Mouse (Mus musculus) kidney, embryonic 15.5 days (tissue): Measurements from ENCODE around the gene Npcd. TPM values are rescaled to one million over a fixed set of nuclear protein-coding genes. Genes with fewer than 3 reads are reported as not detected.
A peak's percentile ranks its signal among the peaks of the same experiment; 100 is the strongest.

ENCODE experiments used
- ATAC-seq: fragments of 200-750 bp; cut with Nextera tagmentation; replicated peaks from 2 replicates; pipeline ENCODE4 v1.8.0; 2017; ENCODE audit warnings: moderate TSS enrichment; ENCODE audit not compliant: low FRiP score
- H3K27ac ChIP-seq: fragments of 300-500 bp; sonication (generic); 2 replicates; pipeline ENCODE4 v1.5.1; 2015; ENCODE audit warnings: mild to moderate bottlenecking, inconsistent platforms
- H3K27me3 ChIP-seq: fragments of 300-500 bp; sonication (generic); 2 replicates; pipeline ENCODE4 v1.6.1; 2015; ENCODE audit warnings: inconsistent platforms
- H3K36me3 ChIP-seq: fragments of 300-500 bp; sonication (generic); 2 replicates; pipeline ENCODE4 v1.6.1; 2015; ENCODE audit warnings: inconsistent platforms
- H3K4me1 ChIP-seq: fragments of 300-500 bp; sonication (generic); 2 replicates; pipeline ENCODE4 v1.6.1; 2015; ENCODE audit warnings: inconsistent platforms
- H3K4me2 ChIP-seq: fragments of 300-500 bp; sonication (generic); 2 replicates; pipeline ENCODE4 v1.6.1; 2015; ENCODE audit warnings: moderate library complexity, mild to moderate bottlenecking, inconsistent platforms
- H3K4me3 ChIP-seq: fragments of 300-500 bp; sonication (generic); replicated peaks from 2 replicates; pipeline ENCODE4 v1.5.1; 2015; ENCODE audit warnings: mild to moderate bottlenecking, inconsistent platforms
- H3K9ac ChIP-seq: fragments of 300-500 bp; sonication (generic); 2 replicates; pipeline ENCODE4 v1.6.1; 2015; ENCODE audit warnings: mild to moderate bottlenecking, inconsistent platforms
- H3K9me3 ChIP-seq: fragments of 300-500 bp; sonication (generic); replicated peaks from 2 replicates; pipeline ENCODE4 v1.6.1; 2016; ENCODE audit warnings: inconsistent platforms
- WGBS: fragments of 180-500 bp; shearing (Covaris S2); methylation state at CpG from one replicate; pipeline ENCODE4 v1.1.7; 2015; ENCODE audit warnings: mixed read lengths; 5-methylcytosine and 5-hydroxymethylcytosine counted together
- polyA plus RNA-seq: library from polyadenylated mRNA; unstranded; fragments of >200 nt; fragmentation: Nextera tagmentation; extraction: Ambion mirVana; gene quantifications from 2 replicates; pipeline ENCODE4 v1.2.1, GENCODE M21; 2015

Gene Npcd
- polyA plus RNA-seq, 1 experiment from 2014 or later, result not detected

DNA sequence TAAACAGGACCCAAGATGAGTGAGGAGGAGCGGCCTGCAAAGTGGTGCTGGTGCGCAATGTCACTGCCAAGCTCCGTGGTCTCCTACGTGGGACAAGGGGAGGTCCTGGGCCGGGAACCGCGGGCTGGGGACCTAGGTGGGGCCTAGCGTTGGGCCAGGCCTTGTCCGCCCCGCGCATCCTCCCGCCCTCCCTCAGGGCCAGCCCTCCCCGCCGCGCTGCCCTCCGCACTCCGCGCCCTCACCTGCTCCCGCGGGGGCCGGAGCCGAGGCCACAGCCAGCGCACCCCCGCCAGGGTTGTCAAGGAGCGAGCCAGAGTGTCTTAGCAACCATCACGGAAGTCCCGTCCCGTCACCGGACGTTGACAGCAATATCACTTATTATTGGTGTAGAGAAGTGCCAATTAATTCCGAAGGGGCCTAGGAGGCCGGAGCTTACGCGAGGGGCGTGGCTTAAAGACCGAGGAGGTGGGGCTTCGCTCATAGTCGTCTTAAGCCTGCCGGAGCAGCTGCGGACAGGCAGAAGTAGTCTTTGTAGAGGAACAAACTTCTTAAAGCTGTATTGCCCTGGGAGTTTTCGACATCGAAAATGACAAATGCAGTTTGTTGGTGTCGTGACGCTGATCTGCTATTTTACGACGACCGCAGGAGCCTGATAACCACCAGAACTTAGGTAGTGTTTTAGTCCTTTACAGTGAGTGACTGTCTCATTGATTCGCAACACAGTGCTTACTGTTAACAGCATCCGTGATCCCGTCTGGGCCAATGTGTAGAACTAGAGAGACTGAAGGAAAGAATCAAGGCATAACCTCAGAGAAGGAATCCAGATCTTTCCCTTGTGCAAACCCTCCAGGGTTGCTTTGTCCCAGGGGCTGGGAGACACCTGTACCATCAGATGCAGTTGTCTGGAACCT is 59.7 kb downstream of the Npcd start:
- no peaks in the 10 kb centered on the region for H3K27me3 ChIP-seq
- H3K27ac ChIP-seq, result peak overlapping the region; percentile 82
- peak overlapping the region; percentile 73 for H3K9ac ChIP-seq
- H3K4me2 ChIP-seq, result peak overlapping the region; percentile 73
- ATAC-seq, result peak; percentile 99
- no peaks in the 10 kb centered on the region for H3K9me3 ChIP-seq
- H3K4me3 ChIP-seq, result peak overlapping the region; percentile 81
- no peaks in the 10 kb centered on the region for H3K36me3 ChIP-seq
- WGBS, result under 1% methylated on average over 50 of the region's 50 CpGs
- peaks cover 30% of the 10 kb centered on the region for H3K4me1 ChIP-seq

- H3K4me3 ChIP-seq, result no peak overlapping the region
- no peak overlapping the region for H3K4me2 ChIP-seq
- no peak for ATAC-seq
- no peaks in the 10 kb centered on the region for H3K36me3 ChIP-seq
- H3K4me1 ChIP-seq, result peaks cover 45% of the 10 kb centered on the region
- H3K9ac ChIP-seq, result no peak overlapping the region
- H3K27me3 ChIP-seq, result no peaks in the 10 kb centered on the region
- H3K9me3 ChIP-seq, result no peaks in the 10 kb centered on the region
- H3K27ac ChIP-seq, result no peak overlapping the region
- WGBS, result 40% methylated on average over 21 of the region's 21 CpGs
Observed at GRCm38 (mm10) chr15:79770629-79771240, 63.3 kb downstream of the Npcd start.

DNA sequence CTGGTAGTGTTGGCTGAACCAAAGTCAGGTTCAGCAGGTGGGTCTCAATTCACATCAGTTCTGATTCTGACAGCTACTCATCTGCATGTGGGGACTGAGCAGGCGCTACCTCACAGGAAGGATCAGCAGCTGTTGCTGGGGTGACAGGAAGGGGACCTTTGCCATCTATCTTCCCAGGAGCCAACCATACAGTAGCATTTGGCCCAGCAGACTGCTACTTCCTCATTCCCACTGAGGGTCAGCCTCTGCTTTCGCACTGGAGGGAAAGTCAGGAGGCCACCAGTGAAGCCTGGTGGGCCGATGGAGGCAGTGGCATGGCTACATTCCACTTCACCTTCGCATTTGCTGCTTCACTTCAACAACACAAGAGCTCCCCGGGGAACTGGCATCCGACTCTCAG is 65.7 kb downstream of the Npcd start:
- ATAC-seq, result no peak
- Histone ChIP-seq H3K4me2 (no peak overlapping the region), H3K27ac (no peak overlapping the region), H3K9ac (no peak overlapping the region), H3K27me3 (no peaks in the 10 kb centered on the region), H3K4me3 (no peak overlapping the region), H3K36me3 (peaks cover 16% of the 10 kb centered on the region), H3K9me3 (no peaks in the 10 kb centered on the region), H3K4me1 (peaks cover 38% of the 10 kb centered on the region)
- 58% methylated on average over 6 of the region's 6 CpGs for WGBS

DNA sequence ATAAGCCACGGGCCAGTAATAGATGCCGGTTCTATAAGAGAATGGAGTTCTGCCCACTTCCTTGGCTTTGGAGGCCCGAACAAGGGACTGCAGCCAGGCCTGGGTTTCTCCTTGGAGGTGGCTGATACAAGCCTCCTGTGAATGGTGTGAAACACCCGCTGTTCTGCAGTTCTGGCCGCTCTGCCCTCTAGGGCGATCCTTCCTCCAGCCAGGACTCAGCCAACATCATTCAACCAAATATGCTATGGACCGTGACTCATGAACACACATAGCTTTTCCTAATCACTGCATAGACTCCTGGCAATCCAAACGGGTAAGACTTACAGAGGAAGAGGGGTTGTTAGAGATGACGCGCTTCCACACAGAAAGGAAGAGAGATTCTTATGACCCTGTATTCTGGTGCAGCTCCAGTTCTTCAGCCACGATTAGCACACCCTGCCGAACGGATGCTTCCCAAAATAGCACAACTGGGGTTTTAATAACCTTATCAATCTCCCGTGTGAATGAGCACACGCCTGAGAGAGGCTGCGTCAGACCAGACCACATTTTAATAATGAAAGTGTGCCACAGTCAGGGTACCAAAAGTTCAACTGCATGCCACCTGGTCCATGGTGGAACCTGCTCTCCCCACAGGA is 66.6 kb downstream of the Npcd start:
- H3K36me3 ChIP-seq, result peaks cover 24% of the 10 kb centered on the region
- H3K9me3 ChIP-seq, result no peaks in the 10 kb centered on the region
- 83% methylated on average over 16 of the region's 16 CpGs for WGBS
- H3K4me2 ChIP-seq, result no peak overlapping the region
- H3K4me3 ChIP-seq, result no peak overlapping the region
- H3K27ac ChIP-seq, result no peak overlapping the region
- no peaks in the 10 kb centered on the region for H3K27me3 ChIP-seq
- H3K4me1 ChIP-seq, result peaks cover 30% of the 10 kb centered on the region
- no peak for ATAC-seq
- no peak overlapping the region for H3K9ac ChIP-seq

- H3K4me3 ChIP-seq, result no peak overlapping the region
- H3K9ac ChIP-seq, result no peak overlapping the region
- H3K27ac ChIP-seq, result no peak overlapping the region
- H3K36me3 ChIP-seq, result peaks cover 32% of the 10 kb centered on the region
- no peaks in the 10 kb centered on the region for H3K9me3 ChIP-seq
- peaks cover 30% of the 10 kb centered on the region for H3K4me1 ChIP-seq
- H3K4me2 ChIP-seq, result no peak overlapping the region
- ATAC-seq, result no peak
- WGBS, result 88% methylated on average over 10 of the region's 10 CpGs
- no peaks in the 10 kb centered on the region for H3K27me3 ChIP-seq
Observed at GRCm38 (mm10) chr15:79766586-79767071, 67.4 kb downstream of the Npcd start.

DNA sequence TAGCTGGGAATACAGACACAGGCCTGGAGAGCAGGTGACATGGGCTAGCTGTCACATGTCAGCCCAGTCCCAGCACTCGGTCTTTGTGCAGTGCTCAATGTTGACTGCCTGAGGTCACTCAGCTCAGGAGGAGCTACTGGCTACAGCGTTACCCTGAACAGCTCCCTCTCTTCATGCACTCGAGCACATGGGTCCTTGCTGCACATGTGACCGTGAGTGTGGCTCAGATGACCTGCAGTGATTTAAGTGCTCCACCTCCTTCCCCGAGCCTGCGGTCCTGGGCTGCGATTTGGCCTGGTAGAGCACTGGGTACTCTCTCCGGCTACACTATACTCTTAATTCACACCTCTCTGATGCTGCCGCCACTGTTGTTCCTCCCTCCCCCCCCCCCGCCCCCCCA is 67.9 kb downstream of the Npcd start:
- no peaks in the 10 kb centered on the region for H3K9me3 ChIP-seq
- no peaks in the 10 kb centered on the region for H3K27me3 ChIP-seq
- peaks cover 32% of the 10 kb centered on the region for H3K36me3 ChIP-seq
- ATAC-seq, result no peak
- H3K4me2 ChIP-seq, result no peak overlapping the region
- 26% methylated on average over 10 of the region's 10 CpGs for WGBS
- H3K9ac ChIP-seq, result no peak overlapping the region
- H3K27ac ChIP-seq, result no peak overlapping the region
- H3K4me1 ChIP-seq, result peaks cover 28% of the 10 kb centered on the region
- no peak overlapping the region for H3K4me3 ChIP-seq

DNA sequence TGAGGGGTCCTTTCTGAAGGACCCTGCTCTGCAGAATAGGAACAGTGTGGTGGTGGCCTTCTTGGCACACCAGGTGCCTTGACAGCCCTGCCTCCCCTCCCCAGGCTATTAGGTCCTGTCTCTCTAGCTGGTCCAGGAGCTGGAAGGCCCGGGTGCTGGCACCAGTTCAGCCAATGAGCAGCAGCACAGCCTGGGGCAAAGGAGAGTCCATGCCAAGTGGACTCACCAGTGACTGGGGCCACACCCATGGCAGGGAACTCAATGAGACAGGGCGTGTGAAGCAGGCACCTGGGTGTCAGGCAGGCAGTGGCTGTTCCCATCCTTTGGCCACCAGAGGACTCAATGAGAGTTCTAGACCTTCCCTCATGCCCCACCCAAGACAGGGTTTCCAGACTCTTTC is 68.7 kb downstream of the Npcd start:
- Histone ChIP-seq H3K9me3 (no peaks in the 10 kb centered on the region), H3K27me3 (no peaks in the 10 kb centered on the region), H3K36me3 (peaks cover 35% of the 10 kb centered on the region), H3K9ac (no peak overlapping the region), H3K4me3 (no peak overlapping the region), H3K4me1 (peaks cover 21% of the 10 kb centered on the region; the same call in 1 of the 2 replicates), H3K27ac (no peak overlapping the region), H3K4me2 (no peak overlapping the region)
- no peak for ATAC-seq
- WGBS, result 85% methylated on average over 2 of the region's 2 CpGs

DNA sequence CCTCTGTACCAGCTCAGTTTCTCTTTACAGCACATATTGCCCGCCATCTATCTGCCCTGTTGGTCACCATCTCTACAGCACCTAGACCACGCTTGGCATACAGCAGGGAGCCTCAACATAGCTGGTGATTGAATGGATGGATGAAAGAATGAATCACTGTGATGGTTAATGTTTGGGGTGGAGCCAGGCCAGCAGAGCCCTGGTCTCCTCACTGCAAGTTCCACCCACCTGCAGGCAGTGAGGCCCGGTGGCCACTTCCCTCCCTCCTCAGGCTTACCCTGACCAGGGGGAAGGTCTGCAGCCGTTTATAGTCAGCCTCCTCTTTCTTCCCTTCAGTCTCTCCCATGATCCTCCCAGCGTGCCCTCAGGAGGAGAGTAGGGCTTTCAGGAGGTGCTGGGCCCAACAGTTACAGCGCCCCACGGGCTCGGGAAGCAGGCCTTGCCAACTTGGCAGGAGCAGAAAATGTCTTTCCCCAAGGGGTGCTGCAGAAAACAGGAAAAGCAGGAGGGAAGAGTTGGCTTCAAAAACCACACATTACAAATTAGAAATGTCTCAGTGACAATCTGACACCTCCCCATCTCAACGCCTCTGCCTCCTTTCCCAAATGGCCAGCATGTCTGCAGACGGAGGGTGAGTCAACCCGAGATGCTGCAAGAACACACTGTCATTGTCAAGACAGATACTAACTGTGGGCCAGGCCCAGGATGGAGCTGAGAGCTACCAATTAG is 69.3 kb downstream of the Npcd start:
- H3K27me3 ChIP-seq, result no peaks in the 10 kb centered on the region
- H3K9ac ChIP-seq, result no peak overlapping the region
- H3K4me1 ChIP-seq, result peaks cover 21% of the 10 kb centered on the region; the same call in 1 of the 2 replicates
- no peak overlapping the region for H3K27ac ChIP-seq
- H3K4me3 ChIP-seq, result no peak overlapping the region
- H3K36me3 ChIP-seq, result peaks cover 35% of the 10 kb centered on the region
- no peak for ATAC-seq
- no peaks in the 10 kb centered on the region for H3K9me3 ChIP-seq
- no peak overlapping the region for H3K4me2 ChIP-seq
- 68% methylated on average over 11 of the region's 11 CpGs for WGBS

- no peaks in the 10 kb centered on the region for H3K27me3 ChIP-seq
- H3K4me2 ChIP-seq, result no peak overlapping the region
- no peak overlapping the region for H3K27ac ChIP-seq
- H3K9ac ChIP-seq, result no peak overlapping the region
- peaks cover 35% of the 10 kb centered on the region for H3K36me3 ChIP-seq
- WGBS, result 75% methylated on average over 7 of the region's 7 CpGs
- ATAC-seq, result no peak; the same call in 1 of the 2 replicates
- H3K4me1 ChIP-seq, result peaks cover 21% of the 10 kb centered on the region; the same call in 1 of the 2 replicates
- no peak overlapping the region for H3K4me3 ChIP-seq
- H3K9me3 ChIP-seq, result no peaks in the 10 kb centered on the region
Observed at GRCm38 (mm10) chr15:79763601-79764246, 70.3 kb downstream of the Npcd start.

- no peak overlapping the region for H3K4me2 ChIP-seq
- no peak overlapping the region for H3K27ac ChIP-seq
- 92% methylated on average over 9 of the region's 9 CpGs for WGBS
- H3K4me1 ChIP-seq, result peaks cover 17% of the 10 kb centered on the region; the same call in 1 of the 2 replicates
- no peaks in the 10 kb centered on the region for H3K9me3 ChIP-seq
- H3K9ac ChIP-seq, result no peak overlapping the region
- no peak for ATAC-seq
- H3K27me3 ChIP-seq, result no peaks in the 10 kb centered on the region
- H3K36me3 ChIP-seq, result peaks cover 35% of the 10 kb centered on the region
- no peak overlapping the region for H3K4me3 ChIP-seq
Observed at GRCm38 (mm10) chr15:79763001-79763400, 71.0 kb downstream of the Npcd start.

- whole genome bisulfite sequencing, result 92% methylated on average over 6 of the region's 6 CpGs
- Histone ChIP-seq H3K27me3 (no peaks in the 10 kb centered on the region), H3K9ac (no peak overlapping the region), H3K9me3 (no peaks in the 10 kb centered on the region), H3K4me2 (no peak overlapping the region), H3K4me1 (peaks cover 14% of the 10 kb centered on the region; the same call in 1 of the 2 replicates), H3K4me3 (no peak overlapping the region), H3K27ac (no peak overlapping the region), H3K36me3 (peaks cover 35% of the 10 kb centered on the region)
- no peak for ATAC-seq
Observed at GRCm38 (mm10) chr15:79760956-79761355, 73.1 kb downstream of the Npcd start.
